Mouse (Mus musculus) inflammation-experienced regulatory T-cells, adult 16 weeks (primary cell): ENCODE results near the gene Ranbp2. TPM values are rescaled to one million over a fixed set of nuclear protein-coding genes. Genes with fewer than 3 reads are reported as not detected.

Source experiments
- polyA plus RNA-seq: library from polyadenylated mRNA; unstranded; fragments of 100-300 nt; shearing (Covaris generic); gene quantifications from one replicate; pipeline ENCODE4 v1.2.1, GENCODE M21; 2017

Ranbp2 gene
- 77.9 TPM for polyA plus RNA-seq

DNA sequence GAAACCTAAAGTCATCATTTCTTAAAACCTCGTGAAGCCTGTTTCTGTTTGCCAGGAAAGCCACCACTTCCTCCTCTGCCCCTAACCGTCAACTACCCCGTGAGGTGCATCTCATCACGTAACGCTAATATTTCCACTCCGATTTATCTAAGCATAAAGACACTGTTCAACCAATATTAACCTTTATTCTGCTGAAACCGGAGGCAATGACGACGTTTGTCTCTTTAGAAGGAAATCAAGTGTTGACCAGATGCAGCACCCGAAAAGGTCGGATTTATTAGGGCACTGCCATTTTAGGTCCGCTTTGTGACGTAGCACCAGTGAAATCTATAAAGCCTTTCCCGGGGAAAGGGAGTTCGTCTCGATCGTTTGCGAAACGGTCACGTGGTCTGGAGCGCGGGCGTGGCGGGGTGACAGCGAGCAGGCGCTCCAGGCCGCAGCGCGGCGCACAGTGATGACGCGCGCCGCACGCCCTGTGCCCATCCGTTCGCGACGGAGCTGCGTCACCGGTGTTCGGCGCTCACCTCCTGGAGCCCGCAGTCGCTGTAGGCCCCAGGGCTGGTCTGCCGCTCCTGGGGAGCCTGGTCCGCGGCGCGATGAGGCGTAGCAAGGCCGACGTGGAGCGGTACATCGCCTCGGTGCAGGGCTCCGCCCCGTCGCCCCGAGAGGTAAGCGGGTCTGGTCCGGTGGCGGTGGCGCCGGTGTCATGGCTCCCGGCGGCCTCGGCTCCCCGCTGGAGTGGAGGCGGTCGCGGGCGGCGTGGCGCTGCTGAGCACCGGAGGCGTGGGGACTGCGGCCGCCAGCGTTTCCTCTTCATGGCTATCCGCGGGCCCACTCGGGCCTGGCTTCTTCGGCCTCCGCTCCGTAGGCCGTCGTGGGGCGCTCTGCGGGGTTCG is at the start of gene Ranbp2:
Ranbp2 (plus strand) TSS at position 537 of the 896 bp plus-strand sequence.

DNA sequence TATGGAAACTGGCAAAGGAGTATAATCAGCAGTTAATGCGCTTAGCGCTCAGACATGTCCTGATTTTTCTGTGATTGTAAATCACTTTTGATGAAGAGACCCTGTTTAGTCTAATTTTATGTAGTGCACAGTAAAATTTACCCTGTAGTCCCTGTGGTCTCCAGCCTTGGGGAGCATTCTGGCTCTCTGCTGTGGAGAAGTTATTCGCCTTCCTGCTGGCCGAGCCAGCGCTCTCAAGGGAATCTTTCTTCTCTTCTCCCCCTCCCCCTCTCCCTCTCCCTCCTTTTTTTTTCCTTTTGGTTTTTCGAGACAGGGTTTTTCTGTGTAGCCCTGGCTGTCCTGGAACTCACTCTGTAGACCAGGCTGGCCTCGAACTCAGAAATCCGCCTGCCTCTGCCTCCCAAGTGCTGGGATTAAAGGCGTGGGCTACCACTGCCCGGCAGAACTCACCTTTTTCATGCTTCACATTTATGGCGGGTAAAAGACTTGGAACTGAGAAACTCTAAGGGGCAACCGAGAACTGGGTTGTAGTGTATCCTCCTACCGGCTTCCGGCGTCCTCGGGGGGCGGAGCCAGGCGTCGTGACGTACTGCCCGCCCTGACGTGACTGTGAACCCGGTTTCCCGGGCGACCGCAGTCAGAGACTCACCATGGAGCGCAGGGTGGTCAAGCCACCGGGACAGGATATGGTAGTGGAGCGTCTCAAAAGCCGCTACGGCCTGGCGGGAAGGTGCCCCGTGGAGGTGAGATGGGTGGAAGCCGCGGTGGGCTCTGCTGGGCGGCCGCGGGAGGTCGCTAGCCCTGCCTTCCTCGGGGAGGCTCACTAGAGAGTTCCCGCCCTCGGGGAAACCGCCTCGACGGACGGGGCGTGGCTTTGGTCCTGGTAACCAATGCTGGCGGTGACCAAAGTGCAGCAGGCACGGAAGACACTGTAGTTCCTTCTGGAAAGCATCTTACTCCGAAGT is 50.9 kb downstream of the Ranbp2 start, which contains the start of gene Ccdc138:
Ccdc138 (plus strand) TSS at position 629 of the 965 bp plus-strand sequence.

Other genes with a start within 250 kb of the Ranbp2 start
- gene AW822073, start 222.0 kb upstream of the Ranbp2 start, polyA plus RNA-seq: not detected
- not detected for gene Duxf3, start 214.2 kb upstream of the Ranbp2 start, polyA plus RNA-seq
- gene Gm4981, start 210.2 kb upstream of the Ranbp2 start, polyA plus RNA-seq: not detected
- gene Gcc2, start 191.4 kb upstream of the Ranbp2 start, polyA plus RNA-seq: 71.1 TPM
- gene Lims1, start 123.5 kb upstream of the Ranbp2 start, polyA plus RNA-seq: 119 TPM
- 3.7 TPM for gene Ccdc138, start 51.0 kb downstream of the Ranbp2 start, polyA plus RNA-seq
- gene Edar, start 228.7 kb downstream of the Ranbp2 start, polyA plus RNA-seq: not detected